Mouse (Mus musculus) mouse trophoblast stem cell (cell line): Measurements from ENCODE around the gene Selplg.

Experiments
- in situ Hi-C, 2 experiments: fragments of 300-500 bp; cut with MseI, MboI; formaldehyde crosslinking; loops; 2 replicates in 1 of 2; 3 replicates in 1 of 2; pipeline ENCODE4 v1.15.1; 2025

Selplg gene

GRCm38 (mm10) chr5:113832490-113832901 lies at the start of gene Selplg:
Gene Selplg (minus strand): TSS chr5:113832644.
- in situ Hi-C loops, result no loop called here

- in situ Hi-C loops, result no loop called here
These were observed 48.7 kb upstream of the Selplg start for GRCm38 (mm10) chr5:113881136-113881535.

- in situ Hi-C loops, result no loop called here
These were observed 46.6 kb upstream of the Selplg start for GRCm38 (mm10) chr5:113878943-113879617.

- in situ Hi-C loops, result no loop called here
These were observed 45.1 kb upstream of the Selplg start for GRCm38 (mm10) chr5:113877565-113877964.

GRCm38 (mm10) chr5:113876176-113876575 lies 43.7 kb upstream of the Selplg start:
- in situ Hi-C loops, result no loop called here

GRCm38 (mm10) chr5:113875625-113876024 lies 43.2 kb upstream of the Selplg start:
- in situ Hi-C loops, result no loop called here

- in situ Hi-C loops, result no loop called here
These were observed 41.9 kb upstream of the Selplg start for GRCm38 (mm10) chr5:113874063-113875024.

GRCm38 (mm10) chr5:113872936-113873912 lies 40.8 kb upstream of the Selplg start:
- in situ Hi-C loops, result no loop called here

- in situ Hi-C loops, result no loop called here
These were observed 39.6 kb upstream of the Selplg start for GRCm38 (mm10) chr5:113871903-113872548.

GRCm38 (mm10) chr5:113870393-113871040 lies 38.1 kb upstream of the Selplg start:
- in situ Hi-C loops, result no loop called here

GRCm38 (mm10) chr5:113869132-113869531 lies 36.7 kb upstream of the Selplg start:
- in situ Hi-C loops, result no loop called here

- in situ Hi-C loops, result no loop called here
These were observed 32.5 kb upstream of the Selplg start for GRCm38 (mm10) chr5:113864992-113865391.

GRCm38 (mm10) chr5:113863994-113864393 lies 31.6 kb upstream of the Selplg start:
- in situ Hi-C loops, result no loop called here

GRCm38 (mm10) chr5:113862418-113862817 lies 30.0 kb upstream of the Selplg start:
- in situ Hi-C loops, result no loop called here

- in situ Hi-C loops, result no loop called here
These were observed 28.9 kb upstream of the Selplg start for GRCm38 (mm10) chr5:113861294-113861693.

GRCm38 (mm10) chr5:113858971-113859370 lies 26.5 kb upstream of the Selplg start:
- in situ Hi-C loops, result loop anchor here in 1 of 2 experiments (10.0 kb wide), 1 partner anchor 76 kb away; no protein-coding TSS in a partner anchor

GRCm38 (mm10) chr5:113858550-113858949 lies 26.1 kb upstream of the Selplg start:
- in situ Hi-C loops, result loop anchor here in 1 of 2 experiments (10.0 kb wide), 1 partner anchor 76 kb away; no protein-coding TSS in a partner anchor

GRCm38 (mm10) chr5:113857631-113858030 lies 25.2 kb upstream of the Selplg start:
- in situ Hi-C loops, result loop anchor here in 1 of 2 experiments (10.0 kb wide), 1 partner anchor 77 kb away; no protein-coding TSS in a partner anchor

- in situ Hi-C loops, result loop anchor here in 1 of 2 experiments (10.0 kb wide), 1 partner anchor 78 kb away; no protein-coding TSS in a partner anchor
These were observed 24.2 kb upstream of the Selplg start for GRCm38 (mm10) chr5:113856631-113857030.

GRCm38 (mm10) chr5:113855696-113856095 lies 23.3 kb upstream of the Selplg start:
- in situ Hi-C loops, result loop anchor here in 1 of 2 experiments (10.0 kb wide), 1 partner anchor 79 kb away; no protein-coding TSS in a partner anchor
